Mouse (Mus musculus) limb, embryonic 10.5 days (tissue): ENCODE results near the gene Nfkbiz. TPM values are rescaled to one million over a fixed set of nuclear protein-coding genes. Genes with fewer than 3 reads are reported as not detected.

Source experiments
- DNase-seq: peaks from one replicate; pipeline ENCODE4 v3.0.0-alpha.2; 2017; ENCODE audit warnings: low spot score
- H3K27ac ChIP-seq: fragments of 300-500 bp; sonication (generic); 2 replicates; pipeline ENCODE4 v1.5.1; 2016; ENCODE audit warnings: mild to moderate bottlenecking
- H3K27me3 ChIP-seq: fragments of 300-500 bp; sonication (generic); 2 replicates; pipeline ENCODE4 v1.6.1; 2016; ENCODE audit warnings: low read depth, mild to moderate bottlenecking; ENCODE audit not compliant: poor library complexity, severe bottlenecking
- H3K36me3 ChIP-seq: fragments of 300-500 bp; sonication (generic); 2 replicates; pipeline ENCODE4 v1.6.1; 2016; ENCODE audit warnings: mild to moderate bottlenecking, moderate library complexity
- H3K4me1 ChIP-seq: fragments of 300-500 bp; sonication (generic); 2 replicates; pipeline ENCODE4 v1.6.1; 2016
- H3K4me3 ChIP-seq: fragments of 300-500 bp; sonication (generic); 2 replicates; pipeline ENCODE4 v1.5.1; 2016; ENCODE audit warnings: mild to moderate bottlenecking, moderate library complexity
- H3K9me3 ChIP-seq: fragments of 300-500 bp; sonication (generic); replicated peaks from 2 replicates; pipeline ENCODE4 v1.6.1; 2016; ENCODE audit warnings: mild to moderate bottlenecking
- WGBS: fragments of 180-500 bp; shearing (Covaris S2); methylation state at CpG from one replicate; pipeline ENCODE4 v1.1.7; 2016; 5-methylcytosine and 5-hydroxymethylcytosine counted together
- polyA plus RNA-seq: library from polyadenylated mRNA; unstranded; fragments of >200 nt; fragmentation: Nextera tagmentation; extraction: Ambion mirVana; gene quantifications from 2 replicates; pipeline ENCODE4 v1.2.1, GENCODE M21; 2016

Gene Nfkbiz
- polyA plus RNA-seq, 1 experiment from 2014 or later, result 3.0 TPM

- no peaks in the 10 kb centered on the region for H3K9me3 ChIP-seq
- DNase-seq, result no peak
- H3K4me1 ChIP-seq, result no peaks in the 10 kb centered on the region
- no peak overlapping the region for H3K4me3 ChIP-seq
- 91% methylated on average over 6 of the region's 6 CpGs for WGBS
- peaks cover 65% of the 10 kb centered on the region for H3K36me3 ChIP-seq
- no peaks in the 10 kb centered on the region for H3K27me3 ChIP-seq
- no peak overlapping the region for H3K27ac ChIP-seq
Observed at GRCm38 (mm10) chr16:55811792-55812191, 26.9 kb downstream of the Nfkbiz start.

GRCm38 (mm10) chr16:55809779-55810514 lies 28.8 kb downstream of the Nfkbiz start:
- Histone ChIP-seq H3K4me1 (no peaks in the 10 kb centered on the region), H3K36me3 (peaks cover 47% of the 10 kb centered on the region), H3K27ac (no peak overlapping the region), H3K4me3 (no peak overlapping the region), H3K9me3 (no peaks in the 10 kb centered on the region), H3K27me3 (no peaks in the 10 kb centered on the region)
- WGBS, result 97% methylated on average over 9 of the region's 9 CpGs
- no peak for DNase-seq

DNA sequence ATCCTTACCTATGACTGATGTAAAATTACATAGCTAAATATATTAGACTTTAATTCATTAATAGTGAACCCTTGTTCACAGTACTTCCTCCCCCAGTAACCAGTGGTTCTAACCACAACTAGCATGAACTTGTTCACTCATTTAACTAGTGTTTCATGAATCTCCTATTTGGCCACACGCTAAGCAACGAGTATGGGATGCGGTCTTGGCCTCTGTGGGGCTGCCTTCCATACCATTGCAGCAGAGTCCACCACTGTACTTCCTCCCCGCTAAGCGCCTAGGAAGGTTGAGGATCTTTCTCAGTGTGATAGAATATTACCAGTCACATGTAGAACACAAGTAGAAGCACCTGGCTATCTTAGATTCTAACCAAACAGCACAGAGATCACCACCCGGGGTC lies 29.4 kb downstream of the Nfkbiz start:
- no peaks in the 10 kb centered on the region for H3K27me3 ChIP-seq
- peaks cover 41% of the 10 kb centered on the region for H3K36me3 ChIP-seq
- 96% methylated on average over 6 of the region's 6 CpGs for WGBS

GRCm38 (mm10) chr16:55807505-55807932 lies 31.2 kb downstream of the Nfkbiz start:
- Histone ChIP-seq H3K27me3 (no peaks in the 10 kb centered on the region), H3K4me3 (no peak overlapping the region), H3K27ac (no peak overlapping the region), H3K9me3 (no peaks in the 10 kb centered on the region), H3K36me3 (peaks cover 23% of the 10 kb centered on the region), H3K4me1 (no peaks in the 10 kb centered on the region)
- DNase-seq, result no peak
- WGBS, result 69% methylated on average over 6 of the region's 6 CpGs

More for the DNA sequence above, 29.4 kb downstream of the Nfkbiz start:
- no peak for DNase-seq
- Histone ChIP-seq H3K9me3 (no peaks in the 10 kb centered on the region), H3K4me3 (no peak overlapping the region), H3K27ac (no peak overlapping the region), H3K4me1 (no peaks in the 10 kb centered on the region)

GRCm38 (mm10) chr16:55804799-55805198 lies 33.9 kb downstream of the Nfkbiz start:
- Histone ChIP-seq H3K4me1 (no peaks in the 10 kb centered on the region), H3K4me3 (no peak overlapping the region), H3K27me3 (no peaks in the 10 kb centered on the region), H3K27ac (no peak overlapping the region), H3K9me3 (no peaks in the 10 kb centered on the region), H3K36me3 (0 out of 2 replicates have a peak, but pooled peaks cover under 1% of the 10 kb centered on the region)
- no peak for DNase-seq
- WGBS, result 83% methylated on average over 1 of the region's 1 CpGs

GRCm38 (mm10) chr16:55801629-55802028 lies 37.1 kb downstream of the Nfkbiz start:
- Histone ChIP-seq H3K36me3 (no peaks in the 10 kb centered on the region), H3K9me3 (no peaks in the 10 kb centered on the region), H3K27ac (no peak overlapping the region), H3K27me3 (no peaks in the 10 kb centered on the region), H3K4me1 (no peaks in the 10 kb centered on the region), H3K4me3 (no peak overlapping the region)
- 100% methylated on average over 1 of the region's 1 CpGs for WGBS
- DNase-seq, result no peak

DNA sequence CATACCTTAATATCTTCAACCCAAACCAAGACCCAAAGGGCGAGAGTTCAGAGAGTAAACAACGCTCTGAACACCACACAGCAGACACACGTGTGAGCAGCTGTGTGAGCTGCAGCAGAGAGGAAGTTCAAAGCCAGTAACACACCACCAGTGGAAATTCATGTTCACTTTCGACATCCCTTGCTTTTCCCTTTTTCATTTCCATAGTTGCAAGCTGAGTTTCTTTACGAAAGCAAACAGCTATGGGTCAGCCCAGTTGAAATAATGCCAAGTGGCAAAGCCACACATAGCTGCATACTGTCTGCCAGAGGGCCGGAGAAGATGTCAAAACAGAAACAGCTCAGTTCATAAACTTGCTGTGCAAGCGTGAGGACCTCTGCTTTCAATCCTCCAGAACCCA lies 39.9 kb downstream of the Nfkbiz start:
- H3K27ac ChIP-seq, result no peak overlapping the region
- no peaks in the 10 kb centered on the region for H3K36me3 ChIP-seq
- WGBS, result 92% methylated on average over 7 of the region's 7 CpGs
- H3K27me3 ChIP-seq, result no peaks in the 10 kb centered on the region
- H3K4me3 ChIP-seq, result no peak overlapping the region
- no peaks in the 10 kb centered on the region for H3K9me3 ChIP-seq
- DNase-seq, result no peak
- H3K4me1 ChIP-seq, result no peaks in the 10 kb centered on the region

DNA sequence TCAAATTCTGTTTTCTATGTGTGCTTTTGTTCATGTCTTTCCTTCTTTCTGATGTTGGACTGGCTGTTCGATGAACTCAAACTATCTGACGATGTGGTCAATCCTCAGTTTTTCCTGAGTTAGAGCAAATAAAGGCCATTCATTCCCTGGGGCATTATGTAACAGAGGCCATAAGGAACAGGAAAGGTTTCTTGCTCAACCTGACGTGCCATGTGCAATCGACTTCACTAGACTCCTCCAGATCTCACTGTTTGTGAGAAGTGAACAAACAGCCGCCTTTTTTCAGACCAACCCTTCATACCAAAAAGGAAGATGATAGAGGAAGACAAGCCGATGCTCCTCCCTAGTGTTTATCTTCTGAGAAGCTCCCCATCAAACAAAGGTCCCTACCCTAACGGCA lies 48.4 kb downstream of the Nfkbiz start:
- Histone ChIP-seq H3K27me3 (no peaks in the 10 kb centered on the region), H3K9me3 (no peaks in the 10 kb centered on the region), H3K27ac (no peak overlapping the region), H3K4me1 (peaks cover 7% of the 10 kb centered on the region), H3K36me3 (no peaks in the 10 kb centered on the region), H3K4me3 (no peak overlapping the region)
- DNase-seq, result no peak
- WGBS, result 92% methylated on average over 7 of the region's 7 CpGs

DNA sequence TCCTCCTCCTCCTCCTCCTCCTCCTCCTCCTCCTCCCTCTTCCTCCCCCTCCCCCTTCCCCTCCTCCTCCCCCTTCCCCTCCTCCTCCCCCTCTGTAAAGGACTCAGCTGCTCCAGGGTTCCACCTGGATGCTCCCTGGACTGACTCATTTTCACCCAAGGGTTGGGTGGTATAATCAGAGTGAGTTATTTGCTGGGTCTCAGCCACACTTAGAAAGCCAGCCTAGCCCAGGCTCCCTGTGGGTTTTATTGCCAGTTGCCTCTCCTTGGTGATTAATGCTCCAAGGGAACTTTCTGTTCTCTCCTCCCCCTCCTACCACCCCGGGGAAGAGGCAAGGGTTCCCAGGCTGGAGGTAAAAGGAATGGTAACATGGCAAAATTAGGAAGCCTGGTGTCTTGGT lies 49.4 kb downstream of the Nfkbiz start:
- Histone ChIP-seq H3K27ac (no peak overlapping the region), H3K36me3 (no peaks in the 10 kb centered on the region), H3K4me1 (peaks cover 7% of the 10 kb centered on the region), H3K9me3 (no peaks in the 10 kb centered on the region), H3K27me3 (no peaks in the 10 kb centered on the region), H3K4me3 (no peak overlapping the region)
- 5% methylated on average over 1 of the region's 1 CpGs for WGBS
- DNase-seq, result no peak

DNA sequence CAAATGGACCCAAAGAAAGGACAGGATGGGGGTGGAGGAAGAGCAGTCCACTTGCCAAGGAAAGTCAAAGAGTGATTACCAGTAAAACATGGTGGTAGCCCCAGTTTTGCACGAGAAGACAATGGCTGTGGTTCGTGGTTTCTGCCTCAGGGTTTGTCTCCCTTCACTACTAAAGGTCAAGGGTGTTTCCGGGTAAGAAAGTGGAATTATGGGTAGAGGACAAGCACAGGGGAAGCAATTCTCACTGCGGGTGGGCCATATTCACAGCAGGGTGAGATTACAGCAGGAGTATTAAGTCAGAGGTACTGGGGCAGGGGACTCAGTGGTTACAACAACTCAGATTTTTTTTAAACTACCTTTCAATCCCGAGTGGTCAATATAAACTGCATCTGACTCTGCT lies 50.0 kb downstream of the Nfkbiz start:
- 80% methylated on average over 5 of the region's 5 CpGs for WGBS
- no peak overlapping the region for H3K27ac ChIP-seq
- no peak overlapping the region for H3K4me3 ChIP-seq
- DNase-seq, result no peak
- H3K4me1 ChIP-seq, result peaks cover 7% of the 10 kb centered on the region
- H3K27me3 ChIP-seq, result no peaks in the 10 kb centered on the region
- H3K36me3 ChIP-seq, result no peaks in the 10 kb centered on the region
- H3K9me3 ChIP-seq, result no peaks in the 10 kb centered on the region

DNA sequence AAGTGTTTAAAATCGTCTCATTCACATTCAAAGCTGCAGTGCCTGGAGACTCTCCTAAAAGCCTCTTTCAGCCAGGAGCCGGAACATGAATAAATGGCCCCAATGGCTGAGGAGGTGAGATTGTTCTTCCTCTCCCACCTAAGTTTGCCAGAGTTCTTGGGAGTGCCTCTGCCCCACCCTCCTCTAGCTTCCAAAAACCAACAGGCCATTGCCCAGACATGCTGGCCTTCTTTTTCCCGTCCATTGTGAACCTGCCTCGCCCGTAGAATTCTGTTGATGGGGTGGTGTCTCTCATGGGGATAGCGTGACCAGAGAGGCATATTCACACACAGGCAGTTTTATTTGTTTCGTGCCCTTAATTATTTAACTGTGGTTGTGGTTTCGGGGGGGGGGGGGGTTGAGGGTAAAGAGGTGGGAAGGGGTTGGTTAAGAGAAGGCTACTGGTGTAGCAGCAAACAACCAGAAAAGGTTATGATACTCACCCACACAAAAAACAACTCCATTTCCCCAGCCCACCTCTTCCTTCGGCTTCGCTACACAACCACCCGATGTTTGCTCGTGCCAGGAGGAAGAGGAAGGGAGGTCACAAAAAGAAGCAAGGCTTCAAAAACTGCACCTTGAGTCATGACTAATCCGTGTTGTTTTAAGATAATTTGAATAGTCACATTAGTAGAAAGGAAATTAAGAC lies 51.2 kb downstream of the Nfkbiz start:
- Histone ChIP-seq H3K4me1 (peaks cover 7% of the 10 kb centered on the region), H3K27ac (no peak overlapping the region), H3K27me3 (no peaks in the 10 kb centered on the region), H3K4me3 (no peak overlapping the region), H3K36me3 (no peaks in the 10 kb centered on the region), H3K9me3 (no peaks in the 10 kb centered on the region)
- DNase-seq, result no peak
- WGBS, result 93% methylated on average over 13 of the region's 13 CpGs

DNA sequence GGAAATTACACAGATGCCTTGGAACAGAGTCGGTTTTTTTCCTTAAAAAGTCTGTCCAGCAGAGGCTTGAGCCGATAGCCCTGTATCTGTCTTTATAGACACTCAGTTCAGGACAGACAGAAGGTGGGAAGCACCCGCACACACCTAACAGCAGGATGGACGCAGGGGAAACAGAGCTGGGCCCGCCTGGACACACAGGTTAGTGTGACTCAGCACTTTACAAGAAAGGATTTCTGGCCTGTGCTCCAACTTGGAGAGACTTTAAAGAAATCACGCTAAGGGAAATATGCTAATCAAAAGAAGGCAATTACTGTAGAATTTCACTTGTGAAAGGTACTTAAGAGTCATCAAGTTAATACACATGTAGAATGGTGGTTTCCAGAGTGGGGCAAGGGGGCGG lies 54.3 kb downstream of the Nfkbiz start:
- Histone ChIP-seq H3K27ac (no peak overlapping the region), H3K36me3 (no peaks in the 10 kb centered on the region), H3K27me3 (no peaks in the 10 kb centered on the region), H3K4me1 (peaks cover 4% of the 10 kb centered on the region), H3K4me3 (no peak overlapping the region), H3K9me3 (no peaks in the 10 kb centered on the region)
- WGBS, result 75% methylated on average over 7 of the region's 7 CpGs
- no peak for DNase-seq

GRCm38 (mm10) chr16:55783923-55784322 lies 54.8 kb downstream of the Nfkbiz start:
- 83% methylated on average over 3 of the region's 3 CpGs for WGBS
- no peaks in the 10 kb centered on the region for H3K4me1 ChIP-seq

More at GRCm38 (mm10) chr16:55783923-55784322, 54.8 kb downstream of the Nfkbiz start:
- Histone ChIP-seq H3K27me3 (no peaks in the 10 kb centered on the region), H3K4me3 (no peak overlapping the region), H3K9me3 (no peaks in the 10 kb centered on the region), H3K27ac (no peak overlapping the region), H3K36me3 (no peaks in the 10 kb centered on the region)
- no peak for DNase-seq
